Mouse (Mus musculus) stomach, postnatal 0 days (tissue): ENCODE data around the gene Psph. TPM values are rescaled to one million over a fixed set of nuclear protein-coding genes. Genes with fewer than 3 reads are reported as not detected.
"Not testable (repeated sequence)": the region's sequence is repeated elsewhere in the genome, so short reads cannot be mapped to it uniquely, and the experiment has no call there.

Experiments
- ATAC-seq: fragments of 200-750 bp; cut with Nextera tagmentation; 2 replicates; pipeline ENCODE4 v1.8.0; 2017; ENCODE audit not compliant: low FRiP score, low TSS enrichment
- DNase-seq: peaks from one replicate; pipeline ENCODE4 v3.0.0-alpha.2; 2016; ENCODE audit warnings: low spot score
- H3K27ac ChIP-seq: fragments of 300-500 bp; sonication (generic); replicated peaks from 2 replicates; pipeline ENCODE4 v1.5.1; 2014; ENCODE audit warnings: mild to moderate bottlenecking, control low read depth
- H3K27me3 ChIP-seq: fragments of 300-500 bp; sonication (generic); 2 replicates; pipeline ENCODE4 v1.6.1; 2014; ENCODE audit warnings: low read length; ENCODE audit not compliant: control insufficient read depth, insufficient read depth
- H3K36me3 ChIP-seq: fragments of 300-500 bp; sonication (generic); 2 replicates; pipeline ENCODE4 v1.6.1; 2014; ENCODE audit warnings: low read length, mixed read lengths; ENCODE audit not compliant: control insufficient read depth, insufficient read depth
- H3K4me1 ChIP-seq: fragments of 300-500 bp; sonication (generic); replicated peaks from 2 replicates; pipeline ENCODE4 v1.6.1; 2014; ENCODE audit warnings: antibody characterized with exemption; ENCODE audit not compliant: control insufficient read depth, insufficient read depth
- H3K4me2 ChIP-seq: fragments of 300-500 bp; sonication (generic); replicated peaks from 2 replicates; pipeline ENCODE4 v1.6.1; 2014; ENCODE audit warnings: low read depth, mild to moderate bottlenecking, control low read depth, moderate library complexity
- H3K4me3 ChIP-seq: fragments of 300-500 bp; sonication (generic); 2 replicates; pipeline ENCODE4 v1.5.1; 2014; ENCODE audit warnings: low read depth, low read length, control low read depth
- H3K9ac ChIP-seq: fragments of 300-500 bp; sonication (generic); 2 replicates; pipeline ENCODE4 v1.6.1; 2014; ENCODE audit warnings: mild to moderate bottlenecking, low read length, control low read depth, mixed read lengths
- H3K9me3 ChIP-seq: fragments of 300-500 bp; sonication (generic); 2 replicates; pipeline ENCODE4 v1.6.1; 2016; ENCODE audit warnings: low read length; ENCODE audit not compliant: control insufficient read depth
- CTCF ChIP-seq: IDR thresholded peaks from 2 replicates; pipeline ENCODE4 v1.5.1; 2016; ENCODE audit warnings: antibody characterized with exemption, low read depth, mild to moderate bottlenecking, moderate library complexity
- EP300 ChIP-seq: optimal IDR thresholded peaks from 2 replicates; pipeline ENCODE3; 2016; ENCODE audit warnings: antibody characterized with exemption
- WGBS: fragments of 180-500 bp; shearing (Covaris S2); extraction: QIAGEN DNeasy Blood & Tissue Kit; methylation state at CpG from one replicate; pipeline ENCODE4 v1.1.7; 2014; 5-methylcytosine and 5-hydroxymethylcytosine counted together
- polyA plus RNA-seq: library from polyadenylated mRNA; unstranded; fragments of >200 nt; fragmentation: Nextera tagmentation; extraction: Ambion mirVana; gene quantifications from 2 replicates; pipeline ENCODE4 v1.2.1, GENCODE M21; 2015

The Psph gene
- polyA plus RNA-seq, 1 experiment from 2014 or later, result 31.1 TPM

GRCm38 (mm10) chr5:129782211-129782610 is 5.0 kb downstream of the Psph start:
- H3K36me3 ChIP-seq, result no peaks in the 10 kb centered on the region
- no peaks in the 10 kb centered on the region for H3K9me3 ChIP-seq
- no peak overlapping the region for H3K27ac ChIP-seq
- no peaks in the 10 kb centered on the region for H3K4me1 ChIP-seq
- H3K4me2 ChIP-seq, result no peak overlapping the region
- H3K4me3 ChIP-seq, result no peak overlapping the region
- no peaks in the 10 kb centered on the region for H3K27me3 ChIP-seq
- ATAC-seq (no peak), DNase-seq (peak; percentile 44)
- 39% methylated on average over 3 of the region's 3 CpGs for WGBS
- TF ChIP-seq CTCF, result peak; percentile 79
- no peak for TF ChIP-seq EP300
- no peak overlapping the region for H3K9ac ChIP-seq

GRCm38 (mm10) chr5:129780131-129780530 is 7.1 kb downstream of the Psph start:
- H3K4me1 ChIP-seq, result no peaks in the 10 kb centered on the region
- no peaks in the 10 kb centered on the region for H3K27me3 ChIP-seq
- 91% methylated on average over 3 of the region's 3 CpGs for WGBS
- H3K4me2 ChIP-seq, result no peak overlapping the region
- H3K9ac ChIP-seq, result no peak overlapping the region
- no peak for ATAC-seq
- no peaks in the 10 kb centered on the region for H3K9me3 ChIP-seq
- no peak overlapping the region for H3K27ac ChIP-seq
- H3K4me3 ChIP-seq, result no peak overlapping the region
- no peaks in the 10 kb centered on the region for H3K36me3 ChIP-seq
- no peak for DNase-seq
- TF ChIP-seq EP300 (no peak), CTCF (peak; percentile 26; the same call in 1 of the 2 replicates)

DNA sequence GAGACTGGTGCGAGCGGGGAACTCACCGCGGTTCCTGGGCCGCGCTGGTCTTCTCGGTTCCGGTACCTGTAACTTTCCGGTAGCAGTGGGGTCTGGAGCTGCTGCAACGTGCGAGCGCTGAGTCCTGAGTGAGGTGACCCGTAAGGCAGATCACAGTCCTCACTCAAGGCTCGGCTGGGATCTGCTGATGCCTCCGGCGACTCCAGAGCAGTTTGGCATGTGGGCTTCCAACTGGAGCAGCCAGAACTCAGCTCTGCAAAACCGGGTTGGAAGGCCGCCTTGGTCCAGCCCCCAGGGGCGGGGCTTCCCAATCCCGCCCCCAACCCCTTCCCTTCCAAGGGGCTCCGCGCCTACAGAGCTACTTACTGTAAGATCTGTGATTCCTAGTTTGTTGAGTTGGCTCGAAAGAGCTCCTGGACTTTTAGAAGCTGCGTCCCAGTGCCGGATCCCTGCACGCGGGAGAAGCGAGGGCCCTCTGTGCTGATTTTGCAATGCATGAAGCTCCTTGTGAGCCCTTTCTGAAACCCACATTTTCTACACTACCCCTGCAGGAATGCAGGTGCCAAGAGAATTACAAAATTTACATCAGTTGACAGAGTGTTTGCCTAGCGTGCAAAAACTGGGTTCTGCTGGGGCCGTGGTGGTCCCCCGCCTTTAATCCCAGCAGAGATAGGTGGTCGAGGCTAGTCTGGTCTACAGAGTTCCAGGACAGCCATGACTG is 8.1 kb downstream of the Psph start:
- TF ChIP-seq CTCF, result no peak
- no peak for TF ChIP-seq EP300
- Histone ChIP-seq H3K36me3 (no peaks in the 10 kb centered on the region), H3K4me2 (peak overlapping the region; percentile 89), H3K9ac (peak overlapping the region; percentile 72), H3K27ac (peak overlapping the region; percentile 35; the same call in 1 of the 2 replicates), H3K27me3 (no peaks in the 10 kb centered on the region), H3K4me1 (no peaks in the 10 kb centered on the region), H3K9me3 (no peaks in the 10 kb centered on the region), H3K4me3 (peak overlapping the region; percentile 57)
- DNase-seq, result peak; percentile 77
- under 1% methylated on average over 32 of the region's 32 CpGs for WGBS
- peak; percentile 77 for ATAC-seq

DNA sequence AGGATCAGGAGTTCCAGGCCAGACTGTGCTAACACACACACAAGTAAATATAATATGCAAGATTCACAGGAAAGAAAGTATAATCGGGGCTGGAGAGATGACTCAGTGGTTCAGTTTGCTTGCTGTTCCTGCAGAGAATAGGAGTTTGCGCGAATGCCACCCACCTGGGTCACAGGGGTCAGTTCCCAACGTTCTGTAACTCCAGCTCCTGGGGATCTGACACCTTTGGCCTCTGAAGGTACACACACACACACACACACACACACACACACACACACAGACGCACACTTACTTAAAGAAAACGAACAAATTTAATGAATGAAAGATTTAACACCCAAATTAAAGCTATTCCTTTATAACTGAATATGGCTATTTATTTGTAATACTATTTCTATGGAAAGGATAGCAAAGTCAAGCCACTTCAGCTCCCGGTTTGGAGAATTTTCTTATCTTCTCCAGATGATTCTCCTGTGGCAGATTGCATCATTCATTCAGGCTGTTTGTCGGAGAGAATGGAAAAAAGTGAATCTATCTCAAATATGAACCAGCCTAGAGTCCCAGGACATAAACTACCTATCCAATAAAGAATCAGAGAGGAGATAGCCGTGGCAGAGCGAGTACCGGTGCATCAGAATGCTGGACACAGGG is 8.8 kb downstream of the Psph start:
- WGBS, result 27% methylated on average over 11 of the region's 11 CpGs
- no peak for TF ChIP-seq EP300
- no peak for TF ChIP-seq CTCF
- no peaks in the 10 kb centered on the region for H3K9me3 ChIP-seq
- no peaks in the 10 kb centered on the region for H3K4me1 ChIP-seq
- DNase-seq, result no peak
- peak overlapping the region; percentile 72 for H3K9ac ChIP-seq
- H3K36me3 ChIP-seq, result no peaks in the 10 kb centered on the region
- H3K4me2 ChIP-seq, result peak overlapping the region; percentile 89
- H3K27ac ChIP-seq, result no peak overlapping the region
- no peaks in the 10 kb centered on the region for H3K27me3 ChIP-seq
- H3K4me3 ChIP-seq, result peak overlapping the region; percentile 57
- no peak for ATAC-seq

- Histone ChIP-seq H3K4me1 (no peaks in the 10 kb centered on the region), H3K9me3 (no peaks in the 10 kb centered on the region), H3K4me3 (no peak overlapping the region), H3K9ac (no peak overlapping the region), H3K27me3 (no peaks in the 10 kb centered on the region), H3K4me2 (no peak overlapping the region), H3K36me3 (no peaks in the 10 kb centered on the region; the same call in 1 of the 2 replicates), H3K27ac (no peak overlapping the region)
- 86% methylated on average over 3 of the region's 3 CpGs for WGBS
- DNase-seq (no peak), ATAC-seq (no peak)
- TF ChIP-seq EP300, result no peak
- TF ChIP-seq CTCF, result no peak
Observed at GRCm38 (mm10) chr5:129774661-129775060, 12.6 kb downstream of the Psph start.

- not testable (repeated sequence) for DNase-seq, H3K4me3 ChIP-seq, H3K4me2 ChIP-seq, H3K9me3 ChIP-seq, H3K36me3 ChIP-seq, H3K9ac ChIP-seq, H3K27ac ChIP-seq, ATAC-seq, H3K4me1 ChIP-seq, H3K27me3 ChIP-seq
- 73% methylated on average over 4 of the region's 4 CpGs for WGBS
Observed at GRCm38 (mm10) chr5:129773330-129773729, 13.9 kb downstream of the Psph start.
